In genomic region chrX:51736450-51736849, GRCm38 (mm10) we compare ENCODE assay signal across 8 mouse cellular contexts. TPM values are rescaled to one million over a fixed set of nuclear protein-coding genes. Genes with fewer than 3 reads are reported as not detected.
DNase-seq lines count a peak whose midpoint lies in the region; ATAC-seq and TF ChIP-seq lines count a peak whose summit lies in the region.

No protein-coding gene starts in this region.

- no peak overlapping the region for H3K4me2 ChIP-seq in forebrain, embryonic 14.5 days (ENCODE audit: low read length)
- no peak overlapping the region for H3K4me2 ChIP-seq in forebrain, embryonic 16.5 days (ENCODE audit: low read length)
- no peak overlapping the region for H3K4me2 ChIP-seq in limb, embryonic 14.5 days (replicated peaks; ENCODE audit: low read depth, low read length, severe bottlenecking)
- H3K4me2 ChIP-seq in stomach, postnatal 0 days (replicated peaks; ENCODE audit: low read depth), result no peak overlapping the region

- TF ChIP-seq CTCF in stomach, postnatal 0 days (IDR thresholded peaks at IDR 0.05; ENCODE audit: low read depth), result peak; percentile 88

- TF ChIP-seq POLR2A in limb, embryonic 14.5 days (IDR thresholded peaks at IDR 0.05; ENCODE audit: borderline replicate concordance, extremely low read depth, insufficient read depth, insufficient read length), result no peak

- no peaks in the 10 kb centered on the region for H3K27me3 ChIP-seq in forebrain, embryonic 14.5 days (replicated peaks; ENCODE audit: control insufficient read depth, insufficient read depth, low read length)
- no peaks in the 10 kb centered on the region for H3K27me3 ChIP-seq in forebrain, embryonic 16.5 days (replicated peaks; ENCODE audit: control insufficient read depth, insufficient read depth, low read length)
- H3K27me3 ChIP-seq in limb, embryonic 14.5 days (ENCODE audit: control insufficient read depth, insufficient read depth, low read length), result no peaks in the 10 kb centered on the region
- no peaks in the 10 kb centered on the region for H3K27me3 ChIP-seq in stomach, postnatal 0 days (ENCODE audit: control insufficient read depth, insufficient read depth, low read length)

- DNase-seq in forebrain, embryonic 14.5 days (ENCODE audit: low spot score), result peak; percentile 72
- DNase-seq in thymus, postnatal 0 days (ENCODE audit: low spot score), result peak; percentile 12
- DNase-seq in thymus, postnatal 10 days (ENCODE audit: low spot score in 2 of 2), result no peak
- peak; percentile 21 to 52 for DNase-seq in cerebellum, postnatal 36 days
- peak; percentile 28 for DNase-seq in hindlimb bud, embryonic 11.5 days (ENCODE audit: extremely low spot score, low read depth, low spot score)
- peak; percentile 67 for DNase-seq in limb, embryonic 14.5 days (ENCODE audit: low spot score)
- peak; percentile 35 for DNase-seq in stomach, postnatal 0 days (ENCODE audit: low spot score)

- no peak overlapping the region for H3K4me3 ChIP-seq in forebrain, embryonic 14.5 days (ENCODE audit: low read depth, low read length)
- no peak overlapping the region for H3K4me3 ChIP-seq in forebrain, embryonic 16.5 days (replicated peaks; ENCODE audit: low read length)
- H3K4me3 ChIP-seq in limb, embryonic 14.5 days (replicated peaks; ENCODE audit: low read length), result no peak overlapping the region
- H3K4me3 ChIP-seq in stomach, postnatal 0 days (ENCODE audit: low read depth, low read length), result no peak overlapping the region

- H3K4me1 ChIP-seq in forebrain, embryonic 14.5 days (ENCODE audit: control insufficient read depth, insufficient read depth, low read length), result no peaks in the 10 kb centered on the region
- no peaks in the 10 kb centered on the region for H3K4me1 ChIP-seq in forebrain, embryonic 16.5 days (replicated peaks; ENCODE audit: control insufficient read depth, insufficient read depth, low read length)
- H3K4me1 ChIP-seq in limb, embryonic 14.5 days (ENCODE audit: control insufficient read depth, insufficient read depth, low read length), result no peaks in the 10 kb centered on the region
- H3K4me1 ChIP-seq in stomach, postnatal 0 days (replicated peaks; ENCODE audit: control insufficient read depth, insufficient read depth), result no peaks in the 10 kb centered on the region

- no peak overlapping the region for H3K27ac ChIP-seq in forebrain, embryonic 14.5 days (ENCODE audit: low read depth, low read length)
- H3K27ac ChIP-seq in forebrain, embryonic 16.5 days (ENCODE audit: low read length), result no peak overlapping the region
- no peak overlapping the region for H3K27ac ChIP-seq in limb, embryonic 14.5 days (replicated peaks; ENCODE audit: low read depth, low read length)
- no peak overlapping the region for H3K27ac ChIP-seq in stomach, postnatal 0 days (replicated peaks)

- H3K9me3 ChIP-seq in forebrain, embryonic 14.5 days (replicated peaks; ENCODE audit: control insufficient read depth, low read length), result no peaks in the 10 kb centered on the region; the same call in 1 of the 2 replicates
- H3K9me3 ChIP-seq in forebrain, embryonic 16.5 days (ENCODE audit: control insufficient read depth, low read length), result no peaks in the 10 kb centered on the region
- H3K9me3 ChIP-seq in limb, embryonic 14.5 days (ENCODE audit: control insufficient read depth, low read length), result no peaks in the 10 kb centered on the region
- no peaks in the 10 kb centered on the region for H3K9me3 ChIP-seq in stomach, postnatal 0 days (ENCODE audit: control insufficient read depth, low read length)

- WGBS in forebrain, embryonic 14.5 days, result 71% methylated on average over 2 of the region's 2 CpGs
- 71% methylated on average over 2 of the region's 2 CpGs for WGBS in forebrain, embryonic 16.5 days
- whole genome bisulfite sequencing in limb, embryonic 14.5 days, result 67% methylated on average over 2 of the region's 2 CpGs
- WGBS in stomach, postnatal 0 days, result 56% methylated on average over 2 of the region's 2 CpGs

- H3K36me3 ChIP-seq in forebrain, embryonic 14.5 days (ENCODE audit: control insufficient read depth, insufficient read depth, low read length), result no peaks in the 10 kb centered on the region
- no peaks in the 10 kb centered on the region for H3K36me3 ChIP-seq in forebrain, embryonic 16.5 days (ENCODE audit: control insufficient read depth, insufficient read depth)
- no peaks in the 10 kb centered on the region for H3K36me3 ChIP-seq in limb, embryonic 14.5 days (ENCODE audit: control insufficient read depth, insufficient read depth, low read length)
- no peaks in the 10 kb centered on the region for H3K36me3 ChIP-seq in stomach, postnatal 0 days (ENCODE audit: control insufficient read depth, insufficient read depth, low read length)

- no peak for ATAC-seq in forebrain, embryonic 14.5 days
- ATAC-seq in forebrain, embryonic 16.5 days, result no peak
- no peak for ATAC-seq in limb, embryonic 14.5 days (ENCODE audit: low FRiP score, low read depth)
- ATAC-seq in stomach, postnatal 0 days (ENCODE audit: low FRiP score, low TSS enrichment), result no peak

- TF ChIP-seq EP300 in stomach, postnatal 0 days (optimal IDR thresholded peaks at IDR 0.05), result no peak

- no peak overlapping the region for H3K9ac ChIP-seq in forebrain, embryonic 14.5 days (ENCODE audit: low read length)
- H3K9ac ChIP-seq in forebrain, embryonic 16.5 days (replicated peaks; ENCODE audit: low read depth, low read length), result no peak overlapping the region
- H3K9ac ChIP-seq in limb, embryonic 14.5 days (ENCODE audit: low read depth, low read length, severe bottlenecking), result no peak overlapping the region
- no peak overlapping the region for H3K9ac ChIP-seq in stomach, postnatal 0 days (ENCODE audit: low read length)

RNA-seq across cellular contexts. Expression of gene Hs6st2, which starts 54.8 kb away (rescaled TPM):
- 36.2 and 47.1 TPM in 2 replicates for polyA plus RNA-seq in forebrain, embryonic 14.5 days (2014; fragmentation: Nextera tagmentation; extraction: Ambion mirVana)
- 58.7 and 67.2 TPM in 2 replicates for polyA plus RNA-seq in forebrain, embryonic 16.5 days (2015; fragmentation: Nextera tagmentation; extraction: Ambion mirVana)
- polyA plus RNA-seq in thymus, postnatal 0 days (2015; fragmentation: Nextera tagmentation; extraction: Ambion mirVana), result 0.75 and 0.98 TPM in 2 replicates
- polyA plus RNA-seq in limb, embryonic 14.5 days (2012; rRNA removed), result 19.3 and 27.7 TPM in 2 replicates
- polyA plus RNA-seq in limb, embryonic 14.5 days (2014; fragmentation: Nextera tagmentation; extraction: Ambion mirVana), result 27.0 and 29.7 TPM in 2 replicates
- 1.1 and 1.6 TPM in 2 replicates for polyA plus RNA-seq in stomach, postnatal 0 days (2015; fragmentation: Nextera tagmentation; extraction: Ambion mirVana)

Comparison
In these comparisons a context has a peak if more than half of its experiments do, and no peak if none do; other contexts are left out.
1. DNase-seq: peak in forebrain, embryonic 14.5 days (single experiment), thymus, postnatal 0 days (single experiment), cerebellum, postnatal 36 days (2 of 2), hindlimb bud, embryonic 11.5 days (single experiment), limb, embryonic 14.5 days (single experiment) and stomach, postnatal 0 days (single experiment); none in thymus, postnatal 10 days (0 of 2).